In genomic region chrX:23556271-23556670, GRCm38 (mm10) we compare ENCODE assay signal across 9 mouse cellular contexts.
DNase-seq lines count a peak whose midpoint lies in the region; ATAC-seq and TF ChIP-seq lines count a peak whose summit lies in the region.
"Had no signal": no experiment of that assay in that cellular context is flagged by ENCODE, and none has a peak within 500 bp of the region (broad histone marks: within the 10 kb centered on the region; RNA-seq: fewer than 3 reads in every experiment).

No protein-coding gene starts in this region.

- WGBS in kidney, adult 2 months, result 64% methylated on average over 1 of the region's 1 CpGs
- WGBS in limb, embryonic 14.5 days, result 45% methylated on average over 1 of the region's 1 CpGs
- WGBS in hindbrain, embryonic 10.5 days, result 71% methylated on average over 1 of the region's 1 CpGs

- no peaks in the 10 kb centered on the region for H3K27me3 ChIP-seq in kidney, adult 2 months (replicated peaks; ENCODE audit: control insufficient read depth, insufficient read depth, low read length)
- H3K27me3 ChIP-seq in limb, embryonic 14.5 days (ENCODE audit: control insufficient read depth, insufficient read depth, low read length), result no peaks in the 10 kb centered on the region
- H3K27me3 ChIP-seq in hindbrain, embryonic 10.5 days (ENCODE audit: insufficient read depth, poor library complexity, severe bottlenecking), result no peaks in the 10 kb centered on the region
- H3K27me3 ChIP-seq: hindbrain, embryonic 15.5 days; lung, embryonic 15.5 days had no signal

- no peaks in the 10 kb centered on the region for H3K9me3 ChIP-seq in limb, embryonic 14.5 days (ENCODE audit: control insufficient read depth, low read length)
- no peaks in the 10 kb centered on the region for H3K9me3 ChIP-seq in hindbrain, embryonic 10.5 days
- H3K9me3 ChIP-seq: hindbrain, embryonic 15.5 days; lung, embryonic 15.5 days had no signal

- no peak overlapping the region for H3K4me2 ChIP-seq in limb, embryonic 14.5 days (replicated peaks; ENCODE audit: low read depth, low read length, severe bottlenecking)
- H3K4me2 ChIP-seq: hindbrain, embryonic 15.5 days; lung, embryonic 15.5 days had no signal

- ATAC-seq in limb, embryonic 14.5 days (ENCODE audit: low FRiP score, low read depth), result peak; percentile 71

- H3K27ac ChIP-seq in kidney, adult 2 months (ENCODE audit: insufficient read depth, low read depth, low read length), result no peak overlapping the region
- 0 out of 2 replicates have a peak overlapping the region, but pooled peaks have one; percentile 38 for H3K27ac ChIP-seq in limb, embryonic 14.5 days (replicated peaks; ENCODE audit: low read depth, low read length)
- no peak overlapping the region for H3K27ac ChIP-seq in hindbrain, embryonic 10.5 days
- H3K27ac ChIP-seq: hindbrain, embryonic 15.5 days; lung, embryonic 15.5 days had no signal

- no peaks in the 10 kb centered on the region for H3K4me1 ChIP-seq in kidney, adult 2 months (ENCODE audit: control insufficient read depth, insufficient read depth, low read length)
- no peaks in the 10 kb centered on the region for H3K4me1 ChIP-seq in limb, embryonic 14.5 days (ENCODE audit: control insufficient read depth, insufficient read depth, low read length)
- no peaks in the 10 kb centered on the region for H3K4me1 ChIP-seq in hindbrain, embryonic 10.5 days (replicated peaks)
- H3K4me1 ChIP-seq: hindbrain, embryonic 15.5 days; lung, embryonic 15.5 days had no signal

- no peak for TF ChIP-seq POLR2A in kidney, adult 2 months (IDR thresholded peaks at IDR 0.05; ENCODE audit: low read depth, low read length)
- TF ChIP-seq POLR2A in limb, embryonic 14.5 days (IDR thresholded peaks at IDR 0.05; ENCODE audit: borderline replicate concordance, extremely low read depth, insufficient read depth, insufficient read length), result no peak

- no peak overlapping the region for H3K9ac ChIP-seq in limb, embryonic 14.5 days (ENCODE audit: low read depth, low read length, severe bottlenecking)
- H3K9ac ChIP-seq: hindbrain, embryonic 15.5 days; lung, embryonic 15.5 days had no signal

- peak; percentile 8 for DNase-seq in kidney, adult 2 months
- no peak for DNase-seq in kidney, adult 11 months
- peak; percentile 4 for DNase-seq in brain, adult 2 months (ENCODE audit: low read depth, low spot score)
- peak; percentile 53 for DNase-seq in heart, adult 8-10 months (ENCODE audit: low spot score)
- DNase-seq in limb, embryonic 14.5 days (ENCODE audit: low spot score), result peak; percentile 64
- no peak for DNase-seq in hindbrain, embryonic 10.5 days (ENCODE audit: low spot score)
- DNase-seq in cerebellum, postnatal 14 days, result no peak

- no peak for TF ChIP-seq CTCF in kidney, adult 2 months (conservative IDR thresholded peaks at IDR 0.05; ENCODE audit: insufficient read depth, insufficient read length, low read depth, low read length)

- no peak overlapping the region for H3K4me3 ChIP-seq in kidney, adult 2 months (ENCODE audit: insufficient read depth, low read depth, low read length)
- H3K4me3 ChIP-seq in limb, embryonic 14.5 days (replicated peaks; ENCODE audit: low read length), result no peak overlapping the region
- H3K4me3 ChIP-seq in hindbrain, embryonic 10.5 days, result no peak overlapping the region
- H3K4me3 ChIP-seq: hindbrain, embryonic 15.5 days; lung, embryonic 15.5 days had no signal

- no peaks in the 10 kb centered on the region for H3K36me3 ChIP-seq in kidney, adult 2 months (ENCODE audit: control insufficient read depth, insufficient read depth, low read length)
- H3K36me3 ChIP-seq in limb, embryonic 14.5 days (ENCODE audit: control insufficient read depth, insufficient read depth, low read length), result no peaks in the 10 kb centered on the region
- H3K36me3 ChIP-seq in hindbrain, embryonic 10.5 days, result no peaks in the 10 kb centered on the region
- H3K36me3 ChIP-seq: hindbrain, embryonic 15.5 days; lung, embryonic 15.5 days had no signal

Comparison
In these comparisons a context has a peak if more than half of its experiments do, and no peak if none do; other contexts are left out.
1. DNase-seq: peak in kidney, adult 2 months (single experiment), brain, adult 2 months (single experiment), heart, adult 8-10 months (single experiment) and limb, embryonic 14.5 days (single experiment); none in kidney, adult 11 months (single experiment), hindbrain, embryonic 10.5 days (single experiment) and cerebellum, postnatal 14 days (0 of 2).